Mouse (Mus musculus): ENCODE results near the gene Ergic1.

Gene Ergic1

DNA sequence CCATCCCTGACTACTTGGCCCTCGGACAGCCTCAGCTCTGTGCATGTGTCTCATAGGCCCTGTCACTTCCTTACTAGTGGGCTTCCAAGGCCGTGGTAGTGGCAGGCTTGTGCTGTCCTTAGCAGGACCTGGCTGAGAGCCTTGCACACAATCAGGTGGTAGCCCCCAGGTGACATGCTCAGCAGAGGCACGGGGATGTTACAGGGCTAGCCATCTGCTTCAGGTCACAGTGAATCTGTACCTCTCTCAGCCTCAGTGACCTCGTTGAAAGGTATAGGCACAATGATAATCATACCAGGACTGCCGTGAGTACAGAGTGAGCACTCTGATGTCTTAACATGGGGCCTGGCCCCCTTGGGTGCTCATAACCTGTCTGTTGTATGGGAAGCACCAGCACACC lies 13.4 kb downstream of the Ergic1 start:
- no peak for DNase-seq (ENCODE audit: low read depth, low spot score)

DNA sequence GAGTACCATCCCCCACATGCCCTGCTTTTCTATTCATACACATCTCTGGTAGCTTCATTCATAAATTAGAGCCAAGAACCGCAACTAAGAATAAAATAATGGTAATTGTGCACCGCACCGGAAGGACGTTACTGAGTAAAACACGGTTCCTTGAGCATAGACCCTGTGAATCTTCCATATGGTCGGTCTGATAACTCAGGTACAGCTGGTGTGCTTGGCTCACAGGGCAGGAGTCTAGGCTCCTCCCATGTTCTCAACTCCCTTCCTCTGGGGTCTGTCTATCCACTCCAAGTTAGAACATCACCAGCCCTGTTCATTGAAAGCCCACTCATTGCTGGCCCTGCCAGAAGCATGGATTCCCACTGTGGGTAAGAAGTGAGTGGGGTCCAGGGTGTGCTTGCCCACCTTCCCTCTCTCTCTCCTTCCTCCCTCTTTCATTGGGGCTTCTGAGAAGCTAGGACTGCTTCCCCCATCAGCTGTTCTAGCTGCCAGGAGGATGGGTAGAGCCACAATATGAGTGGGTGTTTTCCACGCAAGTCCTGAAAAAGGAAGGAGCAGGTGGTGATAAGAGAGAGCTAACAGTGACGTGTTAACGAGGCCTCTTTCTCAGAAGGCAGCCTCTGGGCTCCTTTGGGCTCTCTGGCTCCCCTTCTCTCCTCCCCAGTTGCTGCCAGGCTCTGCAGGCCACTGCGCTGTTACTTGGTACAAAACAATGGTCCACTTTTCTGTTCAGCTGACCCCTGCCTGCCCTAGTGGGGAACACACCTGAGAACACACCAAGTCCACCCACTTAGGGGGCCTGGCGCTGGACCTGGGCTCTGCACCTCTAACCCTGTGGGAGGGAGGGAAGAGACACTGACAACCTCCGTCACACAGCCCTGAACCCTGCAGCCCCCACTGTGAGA lies 14.7 kb downstream of the Ergic1 start:
- DNase-seq (ENCODE audit: low read depth, low spot score) = peak; percentile 89

DNA sequence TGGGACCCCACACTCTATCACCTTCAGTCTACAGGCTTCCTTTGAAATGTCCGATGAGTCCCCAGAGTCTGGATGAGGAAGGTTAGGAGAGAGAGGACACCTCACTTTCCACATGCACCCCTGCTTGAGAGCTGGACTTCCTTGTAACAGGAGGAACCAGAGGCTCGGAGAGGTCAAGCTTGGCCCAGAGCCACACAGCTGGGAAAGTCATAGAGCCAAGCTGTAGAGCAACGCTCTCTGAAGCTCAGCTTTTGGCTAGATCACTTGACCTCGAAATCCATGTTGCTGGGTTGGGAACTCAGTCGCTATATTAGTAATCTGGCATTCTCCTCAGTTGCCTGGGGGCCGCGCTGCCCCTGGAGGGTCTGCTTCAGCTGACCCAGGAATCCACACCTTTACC lies 15.5 kb downstream of the Ergic1 start:
- DNase-seq (ENCODE audit: low read depth, low spot score) = no peak

DNA sequence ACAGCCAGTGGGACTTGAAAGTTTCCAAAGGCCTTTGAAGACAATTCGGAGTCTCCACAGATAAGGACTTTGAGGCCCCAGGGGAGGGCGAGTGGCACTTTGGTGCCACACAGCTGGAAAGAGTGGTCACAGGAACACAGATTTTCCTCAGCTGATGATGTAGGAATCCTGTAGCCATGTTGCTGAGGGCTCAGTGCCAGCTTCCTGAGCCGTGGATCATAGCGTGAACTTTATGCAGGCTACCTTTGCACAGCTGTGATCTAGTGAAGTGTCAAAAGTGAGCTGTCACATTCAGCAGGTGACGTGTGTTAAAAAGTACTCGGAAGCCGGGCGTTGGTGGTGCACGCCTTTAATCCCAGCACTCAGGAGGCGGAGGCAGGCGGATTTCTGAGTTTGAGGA lies 16.0 kb downstream of the Ergic1 start:
- no peak for DNase-seq (ENCODE audit: low read depth, low spot score)

DNA sequence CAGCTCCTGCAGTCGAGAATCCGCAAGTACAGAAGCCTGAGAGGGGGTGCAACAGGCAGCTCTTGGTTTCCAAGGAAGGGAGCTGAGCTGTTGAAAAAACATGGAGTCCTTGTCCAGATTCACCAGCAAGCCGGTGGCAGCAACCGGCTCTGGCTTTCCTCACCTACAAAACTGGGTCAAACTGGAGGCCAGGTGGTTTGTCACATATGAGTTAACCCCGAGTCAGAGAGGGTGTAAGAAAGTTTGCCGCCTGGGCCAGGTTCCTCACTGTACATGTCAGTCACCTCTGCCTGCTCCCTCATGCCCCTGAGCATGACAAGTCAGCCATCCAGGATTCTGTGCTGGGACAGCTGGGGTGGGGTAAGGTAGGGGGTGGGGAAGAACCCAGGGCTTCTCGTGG lies 16.9 kb downstream of the Ergic1 start:
- no peak for DNase-seq (ENCODE audit: low read depth, low spot score)

DNA sequence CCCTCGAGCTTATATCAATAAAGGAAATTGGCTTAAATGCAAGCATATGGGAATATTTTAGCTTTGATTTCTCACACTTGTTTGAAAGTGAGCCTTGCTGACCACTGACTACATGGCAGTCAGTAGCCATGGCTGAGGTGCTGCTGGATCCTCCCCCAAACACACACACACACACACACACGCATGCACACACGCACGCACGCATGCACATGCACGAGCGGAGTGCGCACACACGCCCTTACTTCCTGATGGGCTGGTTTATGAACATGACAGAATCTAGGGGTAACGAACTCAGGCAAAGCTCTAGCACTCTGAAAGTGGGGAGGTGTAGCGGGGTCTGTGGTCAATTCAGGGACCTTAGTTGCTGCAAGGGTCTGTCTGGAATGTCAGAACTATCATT lies 17.5 kb downstream of the Ergic1 start:
- no peak for DNase-seq (ENCODE audit: low read depth, low spot score)

DNA sequence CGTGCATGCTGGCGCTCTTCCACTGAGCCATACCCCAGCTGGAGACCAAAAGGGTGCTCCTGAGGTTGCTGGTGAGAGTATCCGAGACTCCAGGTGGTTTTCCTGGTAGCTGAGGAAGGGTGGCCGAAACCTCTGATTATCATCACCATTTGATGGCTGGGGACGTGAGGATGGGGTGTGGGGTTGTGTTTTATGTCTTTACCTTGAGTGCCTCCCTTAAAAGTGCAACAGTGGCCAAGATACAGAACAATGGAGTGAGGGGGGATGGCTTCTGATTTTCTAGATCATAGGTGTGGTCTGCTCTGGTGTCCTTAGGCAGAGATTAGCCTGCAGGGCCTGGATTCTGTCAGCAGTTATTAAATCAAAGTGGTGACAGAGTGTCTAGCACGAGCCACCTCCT lies 18.1 kb downstream of the Ergic1 start:
- no peak for DNase-seq (ENCODE audit: low read depth, low spot score)

DNA sequence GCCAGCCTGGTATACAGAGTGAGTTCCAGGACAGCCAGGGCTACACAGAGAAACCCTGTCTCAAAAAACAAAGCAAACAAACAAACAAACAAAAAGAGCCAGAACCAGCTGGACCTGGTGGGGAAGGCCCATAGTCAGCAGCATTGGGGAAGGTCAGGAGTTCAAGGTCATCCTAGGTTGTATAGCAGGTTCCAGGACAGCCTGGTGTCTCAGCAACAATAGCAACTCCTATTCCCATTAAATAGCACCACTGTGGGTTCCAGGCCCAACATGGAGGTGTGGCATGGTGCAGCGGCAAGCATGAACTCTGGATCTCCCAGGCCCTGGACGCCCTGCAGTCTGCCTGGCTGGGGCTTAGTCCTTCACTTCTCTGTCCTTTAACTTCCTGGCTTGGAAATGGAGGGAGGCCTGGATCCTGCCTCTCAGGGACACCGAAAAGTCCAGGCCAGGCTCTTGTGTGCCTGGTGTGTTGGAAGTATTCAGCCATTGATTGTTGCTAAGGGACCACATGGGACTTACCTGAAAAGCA lies 19.6 kb downstream of the Ergic1 start:
- DNase-seq (ENCODE audit: low read depth, low spot score) = no peak

DNA sequence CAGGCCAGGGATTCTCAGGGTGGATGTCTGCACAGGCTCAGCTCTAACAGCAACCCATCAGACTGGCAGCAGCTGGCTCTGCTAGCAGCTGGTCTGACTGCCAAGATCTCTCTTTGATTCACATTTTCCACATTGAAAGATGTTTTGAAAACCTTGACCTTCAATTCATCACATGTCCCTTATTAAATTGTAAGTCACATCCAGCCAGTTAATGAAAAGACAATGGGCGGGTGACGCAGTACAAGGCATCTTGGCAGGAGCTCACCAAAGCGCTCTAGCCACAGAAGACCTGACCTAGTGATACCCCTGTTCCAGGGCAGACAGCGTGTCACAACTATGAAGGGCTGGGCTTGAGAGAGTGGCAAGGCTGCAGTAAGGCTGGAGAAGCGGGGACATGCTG lies 21.0 kb downstream of the Ergic1 start:
- no peak for DNase-seq (ENCODE audit: low read depth, low spot score)

DNA sequence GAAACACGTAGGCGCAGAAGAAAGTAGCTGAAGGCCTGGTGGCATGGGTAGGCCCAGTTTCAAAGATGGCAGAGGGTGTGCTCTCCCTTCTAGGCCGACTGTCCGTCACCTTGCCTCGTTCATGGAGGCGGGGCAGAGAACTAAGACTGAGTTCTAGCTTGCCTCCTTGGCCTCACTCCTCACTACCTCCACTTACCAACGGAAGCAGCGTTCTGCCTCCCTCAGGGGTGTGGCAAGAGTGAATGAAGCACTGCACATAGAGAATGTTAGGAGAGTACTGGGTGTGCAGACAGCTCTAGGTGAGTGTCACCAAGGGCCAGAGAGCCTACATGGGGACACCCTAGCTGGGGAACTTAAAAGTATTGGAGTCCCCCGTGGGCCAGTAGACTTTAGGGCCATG lies 21.8 kb downstream of the Ergic1 start:
- no peak for DNase-seq (ENCODE audit: low read depth, low spot score)

DNA sequence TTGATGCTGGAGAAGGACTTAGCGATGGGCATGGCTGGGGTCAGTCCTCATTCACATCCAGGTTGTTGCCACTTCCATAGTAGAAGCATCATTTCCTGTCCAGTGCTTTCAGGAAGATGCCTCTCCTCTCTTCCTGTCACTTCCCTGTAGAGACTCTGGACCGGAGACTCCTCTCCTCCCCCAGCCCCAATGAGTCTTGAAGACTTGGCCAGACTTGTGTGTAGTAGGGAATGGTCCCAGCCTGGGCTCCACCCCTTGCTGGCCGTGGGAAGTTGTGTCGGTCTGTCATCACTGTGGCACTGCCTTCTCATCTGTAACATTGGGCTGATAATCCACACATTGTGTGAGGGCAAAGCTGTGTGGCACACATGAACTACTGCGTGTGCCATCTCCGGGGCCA lies 22.3 kb downstream of the Ergic1 start:
- no peak for DNase-seq (ENCODE audit: low read depth, low spot score)

DNA sequence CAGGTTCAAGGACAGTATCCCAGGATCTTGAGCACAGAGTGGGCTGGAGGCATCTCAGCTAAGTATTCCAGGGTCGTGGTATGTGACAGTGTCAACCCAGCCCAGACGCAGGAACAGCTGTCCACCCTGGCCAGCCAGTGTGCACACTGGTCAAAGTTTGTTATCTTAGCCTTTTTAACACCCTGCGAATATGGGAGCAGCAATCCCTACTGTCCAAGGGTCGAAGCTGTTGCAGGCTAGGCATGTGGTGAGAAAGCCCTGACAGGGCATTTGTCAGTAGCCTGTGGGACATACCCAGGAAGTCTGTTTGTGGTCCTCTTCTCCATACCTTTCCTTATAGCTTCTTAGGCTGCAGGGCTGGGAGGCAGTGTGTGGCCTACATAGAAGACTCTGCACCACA lies 22.8 kb downstream of the Ergic1 start:
- DNase-seq (ENCODE audit: low read depth, low spot score) = no peak

DNA sequence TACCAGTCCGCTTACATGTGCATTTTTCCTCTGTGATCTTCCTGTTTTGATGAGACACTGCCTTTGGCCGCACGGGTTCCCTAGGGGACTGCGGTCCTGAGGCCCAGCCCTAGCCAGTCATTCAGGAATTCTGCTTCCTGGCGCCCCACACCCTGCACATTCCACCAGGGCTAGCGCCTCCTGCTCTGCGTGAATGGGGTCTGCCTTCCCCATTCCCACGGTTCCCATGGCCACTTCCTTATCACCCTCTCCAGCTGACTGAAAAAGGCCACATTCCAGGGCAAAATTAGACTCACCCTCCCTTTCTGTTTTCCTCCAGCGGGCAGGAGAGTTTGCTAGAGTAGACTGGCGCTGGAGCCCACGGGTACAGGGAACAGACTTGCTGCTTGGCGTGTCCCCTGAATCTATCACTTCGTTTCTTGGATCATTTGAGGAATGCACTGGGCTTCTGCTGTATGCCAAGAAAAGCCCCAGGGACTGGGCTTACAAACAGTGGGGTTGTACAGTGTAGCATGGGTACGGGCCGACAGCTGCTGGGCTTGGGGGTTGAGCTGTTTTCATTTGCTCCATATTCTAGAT lies 23.4 kb downstream of the Ergic1 start:
- no peak for DNase-seq (ENCODE audit: low read depth, low spot score)

DNA sequence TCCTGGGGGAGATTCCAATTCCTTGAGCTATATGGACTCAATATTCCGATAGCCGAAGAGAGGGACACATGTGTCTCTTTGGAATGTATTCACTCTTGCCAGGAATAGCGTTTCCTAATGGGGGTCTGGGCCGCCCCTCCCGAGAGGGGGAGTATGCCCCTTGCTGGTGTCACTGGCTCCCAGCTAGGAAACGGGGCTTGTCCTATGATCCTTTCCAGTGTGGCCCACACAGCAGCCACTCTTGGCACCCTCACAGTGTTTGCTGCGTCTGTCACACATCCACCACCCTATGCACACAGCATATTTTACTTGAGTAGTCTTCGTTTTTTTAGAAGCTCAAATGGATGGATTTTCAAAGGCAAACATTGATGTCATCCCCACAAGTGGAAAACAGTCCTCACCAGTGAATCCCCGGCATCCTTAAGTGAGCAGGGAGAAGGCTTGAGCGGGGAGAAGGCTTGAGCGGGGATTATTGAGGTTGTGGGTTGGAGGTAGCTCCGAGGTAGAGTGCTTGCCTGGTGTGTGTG lies 26.7 kb downstream of the Ergic1 start:
- no peak for DNase-seq (ENCODE audit: low read depth, low spot score)

DNA sequence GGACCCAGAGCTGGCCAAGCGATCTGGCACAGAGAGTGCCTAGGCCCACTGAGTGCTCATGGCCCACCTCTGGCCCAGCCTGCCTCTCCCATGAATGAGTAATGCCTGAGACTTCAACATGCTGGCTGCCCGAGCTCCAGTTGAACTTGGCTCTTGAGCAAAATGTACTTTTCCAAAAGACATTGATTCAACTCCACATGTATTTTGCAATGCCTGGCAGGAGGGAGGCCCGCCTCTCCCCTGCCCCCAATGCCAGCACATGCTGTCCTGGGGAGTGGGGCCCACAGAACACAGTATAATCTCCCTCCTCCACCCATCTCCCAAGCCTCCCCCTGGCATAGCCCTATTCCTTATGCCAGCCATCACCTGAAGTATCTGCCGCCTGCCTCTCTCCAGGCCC lies 31.2 kb downstream of the Ergic1 start:
- no peak for DNase-seq (ENCODE audit: low read depth, low spot score)

DNA sequence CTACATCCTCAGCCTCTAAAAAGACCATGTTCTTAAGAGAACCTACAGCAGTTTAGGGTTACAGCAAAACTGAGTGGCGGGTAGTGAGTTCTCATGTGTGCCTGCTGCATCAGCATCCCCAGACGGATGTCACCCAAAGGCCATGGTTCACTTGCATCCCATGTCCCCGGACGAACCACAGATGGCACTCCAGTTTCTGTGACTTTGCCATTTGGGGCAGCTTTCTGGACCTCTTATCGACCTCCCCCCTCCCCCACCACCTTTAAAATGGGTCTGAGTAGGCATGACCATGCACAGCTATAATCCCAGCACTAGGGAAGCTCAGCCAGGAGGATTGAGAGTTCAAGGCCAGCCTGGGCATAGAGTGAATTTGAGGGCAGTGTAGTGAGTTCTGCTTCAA lies 31.9 kb downstream of the Ergic1 start:
- no peak for DNase-seq (ENCODE audit: low read depth, low spot score)

DNA sequence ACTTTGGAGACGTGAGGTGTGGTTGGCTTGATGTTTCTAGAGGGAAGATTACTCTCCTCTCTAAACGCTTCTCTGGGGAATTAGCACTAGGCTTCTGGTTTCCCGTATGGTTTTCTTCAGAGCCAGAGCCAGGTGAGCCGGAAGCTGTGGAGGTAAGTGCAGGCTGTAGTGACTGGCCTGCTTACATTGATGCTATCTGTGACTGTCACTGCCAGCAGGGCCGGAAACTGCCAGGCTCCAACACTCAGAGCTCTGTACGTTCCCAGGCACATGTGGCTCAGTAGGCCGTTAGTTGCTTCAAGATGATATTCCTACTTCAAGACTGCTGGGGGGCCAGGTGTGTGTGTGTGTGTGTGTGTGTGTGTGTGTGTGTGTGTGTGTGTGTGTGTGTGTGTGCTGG lies 32.9 kb downstream of the Ergic1 start:
- no peak for DNase-seq (ENCODE audit: low read depth, low spot score)

DNA sequence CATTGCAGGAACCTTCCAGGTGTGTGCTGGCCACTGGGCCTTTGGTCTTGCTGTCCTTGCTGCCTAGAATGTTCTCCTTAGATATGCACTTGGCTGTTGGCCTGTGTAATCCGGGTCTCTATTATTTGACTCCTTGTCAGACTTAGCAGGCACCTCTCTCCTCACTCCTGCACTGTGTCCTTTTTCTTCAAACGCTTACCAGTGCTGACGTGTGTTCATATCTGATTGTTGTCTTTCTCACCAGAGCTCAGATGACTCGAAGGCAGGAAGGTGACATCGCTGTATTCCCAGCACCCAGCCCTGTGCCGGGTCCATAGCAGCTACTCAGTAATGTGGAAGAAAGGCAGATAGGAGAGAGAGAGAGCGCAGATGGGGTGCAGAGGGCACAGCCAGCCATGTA lies 33.7 kb downstream of the Ergic1 start:
- no peak for DNase-seq (ENCODE audit: low read depth, low spot score)

DNA sequence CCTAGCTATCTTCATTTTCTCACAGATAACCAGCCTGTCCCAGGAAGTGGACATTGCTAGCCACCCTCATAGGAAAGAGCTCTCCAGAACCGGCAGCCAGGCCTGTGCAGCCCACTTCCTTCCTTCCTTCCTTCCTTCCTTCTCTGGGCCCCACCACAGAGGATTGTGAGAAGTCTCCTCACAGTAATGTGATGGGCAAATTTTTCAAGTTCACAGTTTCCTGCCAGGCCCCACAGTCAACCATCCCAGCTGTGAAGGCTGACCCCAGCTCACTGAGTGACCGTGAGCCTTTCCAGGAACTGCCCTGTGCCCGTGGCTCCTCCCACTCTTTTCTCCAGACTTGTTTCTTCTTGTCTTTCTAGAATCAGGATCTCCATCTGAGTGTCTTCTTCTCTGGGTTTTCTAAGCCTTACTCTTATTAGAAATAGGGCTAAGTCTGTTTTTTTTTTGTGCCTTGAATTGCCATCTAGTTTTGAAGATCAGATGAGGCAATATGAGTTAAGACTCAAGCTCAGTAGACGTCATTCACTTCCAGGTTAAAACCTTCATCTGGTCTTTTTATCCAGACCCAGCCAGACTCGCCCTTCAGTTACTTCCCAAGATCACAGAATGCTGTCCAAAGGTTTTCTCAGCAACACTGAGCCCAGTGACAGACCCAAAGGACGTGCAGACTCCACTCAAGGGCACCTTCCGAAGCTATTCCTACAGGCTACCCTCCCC lies 34.3 kb downstream of the Ergic1 start:
- DNase-seq (ENCODE audit: low read depth, low spot score) = no peak

DNA sequence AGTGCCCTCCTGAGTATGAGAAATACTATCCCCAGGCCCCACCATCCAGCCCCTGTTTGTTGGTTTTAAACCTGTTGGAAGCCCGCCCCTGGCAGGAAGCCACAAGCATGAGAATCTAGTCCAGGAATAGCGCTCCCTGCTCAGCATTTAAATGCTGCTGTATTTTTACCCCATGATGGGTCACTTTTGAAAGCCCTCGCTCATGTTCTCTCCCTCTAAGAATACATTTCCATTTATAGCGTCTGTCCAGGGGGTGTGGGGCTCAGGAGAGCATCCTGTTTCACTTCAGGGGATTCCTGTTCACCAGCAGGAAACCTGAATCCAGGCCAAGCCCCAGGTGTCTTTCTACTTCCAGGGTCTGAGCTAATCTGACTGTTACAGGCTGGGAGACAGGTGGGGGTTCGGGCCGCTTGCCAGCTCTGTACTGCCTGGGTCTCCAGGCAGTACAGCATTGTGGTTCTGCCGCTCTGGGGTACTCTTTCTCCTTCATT lies 34.9 kb downstream of the Ergic1 start:
- peak; percentile 70 for DNase-seq (ENCODE audit: low read depth, low spot score)

DNA sequence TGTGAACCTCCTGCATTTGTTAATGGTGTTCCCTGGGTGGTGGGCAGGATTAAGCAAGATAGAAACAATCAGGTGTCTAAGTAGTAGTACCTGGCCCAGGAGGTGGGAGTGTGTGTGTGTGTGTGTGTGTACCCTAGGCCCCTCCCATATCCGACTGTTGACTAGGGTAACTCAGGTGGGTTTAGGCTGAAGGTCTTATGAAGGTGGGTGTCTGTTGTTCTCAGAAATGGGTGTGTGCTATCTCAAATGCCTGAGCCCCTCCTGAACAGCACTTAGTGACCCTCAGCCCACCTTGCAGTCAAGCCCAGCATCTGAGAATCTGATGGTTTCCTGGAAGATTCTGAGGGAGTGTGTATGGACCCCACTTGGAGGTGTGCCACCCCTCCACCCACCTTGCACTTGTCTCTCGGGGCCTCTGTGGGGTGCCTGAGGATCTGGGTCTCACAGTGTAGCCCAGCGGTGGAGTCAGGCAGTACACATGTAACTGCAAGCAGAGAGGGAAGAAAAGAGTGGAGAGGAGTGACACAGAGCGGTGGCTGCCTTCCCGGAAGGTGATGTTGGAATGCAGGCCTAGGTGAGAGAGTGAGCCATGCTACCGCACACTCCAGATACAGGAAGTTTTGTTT lies 35.7 kb downstream of the Ergic1 start:
- no peak for DNase-seq (ENCODE audit: low read depth, low spot score)

DNA sequence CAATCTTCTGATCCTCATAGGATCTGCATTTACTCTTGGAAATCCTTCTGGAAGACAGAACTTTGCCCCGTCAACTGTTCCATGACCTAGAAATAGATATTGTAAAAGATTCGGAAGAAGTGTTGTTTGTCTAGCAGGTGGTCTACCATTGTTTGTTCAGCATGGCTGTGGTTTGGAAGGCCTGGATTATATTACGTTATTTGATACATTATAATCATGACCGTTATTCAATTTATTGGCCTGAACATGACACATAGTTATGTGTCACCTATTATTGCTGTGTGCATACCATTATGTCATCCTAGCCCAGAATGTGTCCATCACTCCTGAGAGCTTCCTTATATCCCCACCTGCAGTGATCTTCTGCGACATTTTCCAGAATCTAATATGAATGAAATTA lies 37.6 kb downstream of the Ergic1 start:
- DNase-seq (ENCODE audit: low read depth, low spot score) = no peak

Measured in telencephalon, adult 2 months (tissue).